Mouse (Mus musculus) G1E (cell line): Measurements from ENCODE around the gene Cox18.

Source experiments
- CTCF ChIP-seq: IDR thresholded peaks from 2 replicates; pipeline ENCODE4 v1.5.1; 2012; ENCODE audit warnings: low read depth, low read length, inconsistent platforms, mixed read lengths
- GATA1 ChIP-seq: IDR thresholded peaks from 2 replicates; pipeline ENCODE4 v1.6.1; 2012; ENCODE audit warnings: borderline replicate concordance, low read length, inconsistent platforms, mixed read lengths

DNA sequence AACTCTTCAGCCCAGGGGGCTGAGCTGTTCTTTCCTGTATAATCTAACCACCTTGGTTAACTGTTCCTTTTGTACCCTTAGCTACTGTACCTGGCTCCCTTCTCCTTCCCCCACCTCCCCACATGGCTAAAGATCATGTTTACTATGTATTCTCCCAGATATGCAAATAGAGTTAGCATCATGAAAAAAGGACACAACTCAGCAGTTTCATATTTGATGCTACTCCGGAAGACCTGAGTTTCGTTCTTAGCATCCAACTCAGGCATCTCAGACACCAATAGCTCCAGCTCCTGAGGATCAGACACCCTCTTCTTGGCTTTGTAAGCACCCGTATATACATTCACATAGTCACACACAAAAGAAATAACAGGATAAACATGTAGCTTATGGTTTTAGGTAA is 33.2 kb upstream of the Cox18 start:
- TF ChIP-seq CTCF (no peak), GATA1 (no peak)
